Mouse (Mus musculus) regulatory T cell (primary cell): ENCODE data around the gene 1700066M21Rik.

ENCODE experiments used
- in situ Hi-C: fragments of 300-600 bp; cut with MboI, MseI; formaldehyde crosslinking; loops from one replicate; pipeline ENCODE4 v1.15.1; 2025; ENCODE audit warnings: high pct_unique_total_duplicates

The 1700066M21Rik gene

GRCm38 (mm10) chr1:57392417-57392816 is 15.0 kb downstream of the 1700066M21Rik start:
- in situ Hi-C loops = no loop called here

- in situ Hi-C loops = no loop called here
These were observed 16.6 kb downstream of the 1700066M21Rik start for GRCm38 (mm10) chr1:57394051-57394450.

- in situ Hi-C loops = loop anchor here (25.0 kb wide), 1 partner anchor 987 kb away; the partner anchor contains the start of gene Bzw1
These were observed 22.9 kb downstream of the 1700066M21Rik start for GRCm38 (mm10) chr1:57400321-57400720.

- in situ Hi-C loops = loop anchor here (25.0 kb wide), 1 partner anchor 986 kb away; the partner anchor contains the start of gene Bzw1
These were observed 23.5 kb downstream of the 1700066M21Rik start for GRCm38 (mm10) chr1:57400877-57401276.

- in situ Hi-C loops = loop anchor here (25.0 kb wide), 1 partner anchor 985 kb away; the partner anchor contains the start of gene Bzw1
These were observed 24.7 kb downstream of the 1700066M21Rik start for GRCm38 (mm10) chr1:57402116-57402515.

GRCm38 (mm10) chr1:57406187-57407151 is 29.0 kb downstream of the 1700066M21Rik start, which contains the start of the genes Maip1 and Tyw5:
Gene Maip1, plus strand, starts transcription at chr1:57406328.
Gene Tyw5, minus strand, starts transcription at chr1:57407101.
- in situ Hi-C loops = loop anchor here (25.0 kb wide), 1 partner anchor 981 kb away; the partner anchor contains the start of gene Bzw1

- in situ Hi-C loops = loop anchor here (25.0 kb wide), 1 partner anchor 978 kb away; the partner anchor contains the start of gene Bzw1
These were observed 31.6 kb downstream of the 1700066M21Rik start for GRCm38 (mm10) chr1:57408994-57409393.

GRCm38 (mm10) chr1:57413397-57413796 is 36.0 kb downstream of the 1700066M21Rik start:
- in situ Hi-C loops = loop anchor here (25.0 kb wide), 1 partner anchor 974 kb away; the partner anchor contains the start of gene Bzw1

GRCm38 (mm10) chr1:57423696-57424095 is 46.3 kb downstream of the 1700066M21Rik start:
- in situ Hi-C loops = loop anchor here (5.0 to 25.0 kb wide), 2 partner anchors 524 to 964 kb away; partner anchors contain the start of gene Bzw1

GRCm38 (mm10) chr1:57428368-57429308 is 51.2 kb downstream of the 1700066M21Rik start:
- in situ Hi-C loops = no loop called here

GRCm38 (mm10) chr1:57429786-57430483 is 52.5 kb downstream of the 1700066M21Rik start:
- in situ Hi-C loops = loop anchor here (5.0 kb wide), 1 partner anchor 602 kb away; no protein-coding TSS in a partner anchor

- in situ Hi-C loops = loop anchor here (5.0 kb wide), 1 partner anchor 599 kb away; no protein-coding TSS in a partner anchor
These were observed 55.7 kb downstream of the 1700066M21Rik start for GRCm38 (mm10) chr1:57433141-57433540.
